Mouse (Mus musculus): ENCODE results near the gene 1700001O22Rik.

1700001O22Rik gene

DNA sequence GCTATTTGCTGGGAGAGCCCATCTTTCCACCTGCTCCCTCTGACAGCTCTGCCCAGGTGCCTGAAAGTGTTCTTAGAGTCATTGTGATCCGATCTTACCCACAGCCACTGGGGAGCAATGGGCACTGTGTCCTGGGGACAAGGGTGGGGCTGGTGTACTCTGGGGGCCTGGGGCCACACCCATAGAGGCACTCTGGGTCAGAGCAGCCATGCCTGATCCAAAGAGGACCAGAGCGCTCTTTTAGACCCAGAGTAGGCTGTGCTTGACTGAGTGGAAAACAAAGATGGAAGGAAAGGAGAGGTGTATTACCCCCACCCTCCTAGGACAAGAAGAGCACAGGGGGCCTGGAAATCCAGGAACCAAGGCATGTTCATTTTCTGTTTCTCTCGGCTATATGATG, at the start of gene 1700001O22Rik:
TSS of gene 1700001O22Rik (minus strand) at position 58 of the 400 bp plus-strand sequence.
- no peak for DNase-seq (ENCODE audit: low read depth, low spot score)

DNA sequence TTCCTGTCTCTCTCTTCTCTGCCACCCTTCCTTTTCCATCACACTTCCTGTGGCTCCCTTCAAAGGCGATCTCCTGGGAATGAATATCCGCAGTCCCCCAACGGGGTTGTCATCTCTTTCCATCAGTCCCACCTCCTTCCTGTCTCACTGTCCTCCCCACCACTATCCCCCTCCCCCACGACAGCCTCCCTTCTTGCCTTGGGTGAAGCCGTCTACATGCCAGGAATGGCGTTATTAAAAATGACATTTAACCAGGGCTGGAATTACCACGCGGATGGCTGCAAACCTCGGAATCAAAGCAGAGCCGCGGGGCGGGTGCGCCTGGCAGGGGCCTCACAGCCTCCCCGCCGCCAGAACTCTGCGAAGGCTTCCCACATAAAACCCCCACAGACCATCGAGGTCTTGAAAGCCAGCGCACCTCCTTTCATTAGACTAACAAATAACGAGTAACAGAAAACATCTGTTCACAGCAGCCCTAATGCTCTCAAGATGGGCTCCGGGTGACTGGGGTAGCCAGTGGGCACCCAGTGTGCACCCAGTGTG, 49.4 kb upstream of the 1700001O22Rik start:
- DNase-seq (ENCODE audit: low read depth, low spot score), result no peak

DNA sequence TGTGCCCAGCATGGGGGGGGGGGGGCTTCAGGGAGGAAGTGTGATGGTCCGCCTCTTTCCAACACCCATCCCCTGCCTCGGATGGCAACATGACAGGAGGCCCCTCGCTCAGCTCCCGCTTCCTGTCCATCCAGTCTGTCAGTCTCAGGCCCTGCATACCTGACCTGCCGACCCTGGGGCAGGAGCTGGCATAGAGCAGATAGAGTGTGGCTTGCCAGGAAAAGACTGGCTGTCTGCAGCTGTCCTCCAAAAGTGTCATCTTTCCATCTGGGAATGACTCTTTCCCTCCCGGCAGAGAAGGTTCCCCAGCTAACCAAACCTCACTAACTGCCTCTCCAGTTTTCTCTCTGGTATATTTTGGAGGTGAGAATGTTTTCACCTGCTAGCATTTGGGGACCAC, 47.1 kb upstream of the 1700001O22Rik start:
- DNase-seq (ENCODE audit: low read depth, low spot score), result no peak

DNA sequence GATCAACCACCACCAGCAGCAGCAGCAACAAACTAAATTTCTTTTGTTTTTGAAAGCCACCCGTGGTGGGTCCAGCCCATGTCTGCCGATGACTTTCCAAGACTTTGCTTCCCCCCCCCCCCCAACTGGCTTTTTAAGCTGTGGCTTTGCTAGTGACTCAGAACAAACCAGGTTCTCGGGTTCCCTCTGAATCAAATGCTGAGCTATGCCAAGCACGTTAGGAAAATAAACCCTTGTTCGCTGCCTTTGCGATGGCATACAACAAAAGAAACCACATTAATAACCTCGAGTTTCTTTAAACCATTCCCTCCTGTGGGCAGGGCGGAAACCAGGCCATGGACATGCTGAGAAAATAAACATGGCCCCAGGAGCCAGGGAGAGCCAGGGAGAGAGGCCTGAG, 44.7 kb upstream of the 1700001O22Rik start:
- DNase-seq (ENCODE audit: low read depth, low spot score), result no peak

DNA sequence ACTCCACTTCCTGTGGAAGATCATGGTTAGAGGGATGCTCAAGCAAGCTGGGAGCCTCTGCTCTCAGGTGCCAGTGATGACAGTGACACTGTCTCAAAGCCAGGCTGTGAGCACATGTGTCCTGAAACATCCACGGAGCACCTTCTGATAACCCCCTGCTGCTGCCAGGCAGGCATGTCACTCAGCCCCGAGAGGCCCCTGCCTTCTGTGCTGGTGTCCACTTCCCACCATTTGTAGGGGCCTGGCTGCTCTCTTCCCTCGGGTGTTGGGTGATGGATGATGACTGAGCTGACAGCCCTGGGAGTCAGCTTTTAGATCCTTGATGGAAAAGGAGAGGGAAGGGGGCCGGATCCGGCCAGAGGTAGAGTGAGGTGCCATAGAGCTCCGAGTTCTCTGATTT, 43.3 kb upstream of the 1700001O22Rik start:
- no peak for DNase-seq (ENCODE audit: low read depth, low spot score)

DNA sequence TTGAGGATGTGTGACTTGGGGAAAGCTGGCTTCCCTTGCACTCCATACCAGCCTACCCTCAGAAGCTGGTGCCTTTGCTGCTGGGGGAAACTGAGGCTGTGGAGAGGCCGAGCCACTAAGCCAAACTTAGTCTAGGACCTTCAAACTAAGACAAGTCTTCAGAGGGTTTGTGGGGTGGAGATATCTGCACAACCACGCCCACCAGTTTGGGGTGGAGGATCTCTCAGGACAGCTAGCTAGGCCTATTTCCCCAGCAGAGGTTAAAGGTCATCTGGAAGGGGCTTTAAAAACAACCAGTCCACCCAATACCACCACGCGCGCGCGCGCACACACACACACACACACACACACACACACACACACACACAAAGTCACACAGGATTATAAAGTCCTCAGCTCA, 42.8 kb upstream of the 1700001O22Rik start:
- DNase-seq (ENCODE audit: low read depth, low spot score), result peak; percentile 56

DNA sequence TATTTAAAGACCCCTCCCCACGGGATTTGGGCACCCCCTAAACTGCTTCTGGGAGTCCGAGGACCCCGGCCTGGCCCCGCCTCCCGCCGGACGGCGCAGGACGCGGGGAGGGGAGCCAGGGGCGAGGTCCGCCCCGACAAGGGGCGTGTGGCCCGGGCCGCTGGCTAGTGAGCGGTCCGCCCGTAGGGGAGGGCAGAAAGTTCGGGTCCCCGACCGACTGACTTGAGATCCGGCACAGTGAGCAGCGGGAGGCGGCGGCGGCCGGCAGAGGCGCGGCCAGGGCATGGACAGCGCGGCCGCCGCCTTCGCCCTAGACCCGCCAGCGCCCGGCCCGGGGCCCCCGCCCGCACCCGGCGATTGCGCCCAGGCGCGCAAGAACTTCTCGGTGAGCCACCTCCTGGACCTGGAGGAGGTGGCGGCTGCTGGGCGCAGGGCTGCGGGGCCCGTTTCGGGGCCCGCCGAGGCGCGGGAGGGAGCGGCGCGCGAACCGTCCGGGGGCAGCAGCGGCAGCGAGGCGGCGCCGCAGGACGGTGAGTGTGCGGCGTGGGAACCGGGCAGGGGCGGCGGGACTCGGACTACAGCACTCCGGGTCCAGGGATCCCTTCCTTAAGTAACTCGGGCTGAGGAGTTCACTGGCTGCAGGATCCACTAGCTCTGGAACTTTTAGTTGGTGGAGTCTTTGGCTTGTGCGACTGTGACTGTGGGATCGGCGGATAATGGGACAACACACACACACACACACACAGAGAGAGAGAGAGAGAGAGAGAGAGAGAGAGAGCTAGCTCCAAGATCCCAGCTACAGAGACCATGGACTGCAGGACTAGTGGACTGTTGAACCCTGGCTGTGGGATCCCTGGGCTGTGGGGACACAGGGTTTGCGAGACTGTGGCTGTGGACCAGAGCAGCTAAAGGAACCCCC, 42.0 kb upstream of the 1700001O22Rik start:
- DNase-seq (ENCODE audit: low read depth, low spot score), result no peak

GRCm38 (mm10) chr2:30842615-30843014, 39.2 kb upstream of the 1700001O22Rik start:
- DNase-seq (ENCODE audit: low read depth, low spot score), result no peak

DNA sequence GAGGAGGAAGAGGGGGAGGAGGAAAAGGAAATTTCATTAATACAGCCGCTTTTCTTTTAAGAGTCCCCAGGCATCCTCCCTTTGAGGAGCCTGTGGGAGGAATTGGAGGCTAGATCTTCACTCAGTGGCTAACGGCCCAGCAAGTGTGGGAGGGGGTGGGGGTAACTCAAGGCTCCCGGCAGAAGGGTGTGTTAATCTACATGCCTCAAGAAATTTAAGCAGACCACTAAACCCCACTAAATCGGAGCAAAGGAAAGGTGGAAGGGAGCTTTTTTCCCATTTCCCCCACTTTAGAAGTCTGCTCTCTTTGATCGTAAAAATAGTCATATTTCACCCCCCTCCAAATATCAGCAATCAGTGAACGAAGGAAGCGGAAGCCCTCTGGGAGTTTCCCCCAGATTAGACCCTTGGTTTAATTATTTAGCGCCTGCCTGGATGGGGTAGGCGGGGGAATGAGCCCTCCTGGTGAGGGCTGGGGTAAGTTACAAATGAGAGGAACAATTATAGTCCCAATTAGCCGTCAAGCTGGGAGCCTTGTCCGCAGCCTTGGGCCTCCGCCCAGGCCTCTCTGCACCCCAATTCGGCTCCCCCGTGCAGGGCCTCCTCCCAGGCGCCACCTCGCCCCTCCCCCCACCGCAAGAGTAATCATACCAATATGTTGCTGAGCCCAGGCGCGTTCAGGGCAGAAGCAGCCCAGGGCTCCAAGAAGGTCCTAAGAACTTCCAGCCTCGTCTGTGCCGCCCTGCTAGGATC, 33.0 kb upstream of the 1700001O22Rik start:
- DNase-seq (ENCODE audit: low read depth, low spot score), result no peak

DNA sequence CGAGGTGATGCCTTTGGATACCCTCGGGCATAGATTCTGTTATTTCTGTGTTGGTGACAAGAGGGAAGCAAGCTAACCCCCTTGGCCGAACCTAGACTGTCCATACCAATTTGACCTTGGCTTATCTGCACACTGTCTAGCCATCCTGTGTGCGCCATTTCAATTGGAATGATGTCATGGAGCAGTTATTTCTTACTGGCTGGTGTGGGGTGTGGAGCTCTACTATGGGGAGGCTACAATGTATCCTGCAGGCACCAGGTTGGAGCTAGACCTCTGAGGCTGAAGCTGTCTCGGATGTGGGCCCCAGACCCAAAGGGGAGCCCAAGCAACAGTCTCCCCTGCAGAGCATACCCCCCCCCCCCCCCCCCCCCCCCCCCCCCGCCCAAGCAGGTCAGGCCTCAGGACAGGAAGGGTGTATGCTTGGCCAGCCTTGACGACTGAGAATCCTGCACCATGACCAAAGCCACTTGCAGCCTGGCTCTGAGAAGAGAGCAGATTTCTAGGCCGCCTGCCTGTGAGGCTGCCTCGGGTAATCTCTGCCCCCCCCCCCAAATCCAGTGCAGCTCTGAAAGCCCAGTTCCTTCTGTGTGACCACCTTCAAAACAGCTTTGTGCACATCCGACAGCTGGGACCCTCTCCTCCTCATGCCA, 31.0 kb upstream of the 1700001O22Rik start, which contains the start of gene Prrx2:
TSS of gene Prrx2 (plus strand) at position 600 of the 650 bp plus-strand sequence.
- DNase-seq (ENCODE audit: low read depth, low spot score), result no peak

GRCm38 (mm10) chr2:30833644-30834043, 30.2 kb upstream of the 1700001O22Rik start:
- no peak for DNase-seq (ENCODE audit: low read depth, low spot score)

- DNase-seq (ENCODE audit: low read depth, low spot score), result no peak
Measured at GRCm38 (mm10) chr2:30830283-30830795, 26.9 kb upstream of the 1700001O22Rik start, which contains the start of gene Asb6. Gene Asb6 (minus strand): TSS chr2:30830333.

GRCm38 (mm10) chr2:30829315-30829714, 25.9 kb upstream of the 1700001O22Rik start:
- peak; percentile 92 for DNase-seq (ENCODE audit: low read depth, low spot score)

- peak; percentile 98 for DNase-seq (ENCODE audit: low read depth, low spot score)
Measured at GRCm38 (mm10) chr2:30827749-30828475, 24.5 kb upstream of the 1700001O22Rik start.

DNA sequence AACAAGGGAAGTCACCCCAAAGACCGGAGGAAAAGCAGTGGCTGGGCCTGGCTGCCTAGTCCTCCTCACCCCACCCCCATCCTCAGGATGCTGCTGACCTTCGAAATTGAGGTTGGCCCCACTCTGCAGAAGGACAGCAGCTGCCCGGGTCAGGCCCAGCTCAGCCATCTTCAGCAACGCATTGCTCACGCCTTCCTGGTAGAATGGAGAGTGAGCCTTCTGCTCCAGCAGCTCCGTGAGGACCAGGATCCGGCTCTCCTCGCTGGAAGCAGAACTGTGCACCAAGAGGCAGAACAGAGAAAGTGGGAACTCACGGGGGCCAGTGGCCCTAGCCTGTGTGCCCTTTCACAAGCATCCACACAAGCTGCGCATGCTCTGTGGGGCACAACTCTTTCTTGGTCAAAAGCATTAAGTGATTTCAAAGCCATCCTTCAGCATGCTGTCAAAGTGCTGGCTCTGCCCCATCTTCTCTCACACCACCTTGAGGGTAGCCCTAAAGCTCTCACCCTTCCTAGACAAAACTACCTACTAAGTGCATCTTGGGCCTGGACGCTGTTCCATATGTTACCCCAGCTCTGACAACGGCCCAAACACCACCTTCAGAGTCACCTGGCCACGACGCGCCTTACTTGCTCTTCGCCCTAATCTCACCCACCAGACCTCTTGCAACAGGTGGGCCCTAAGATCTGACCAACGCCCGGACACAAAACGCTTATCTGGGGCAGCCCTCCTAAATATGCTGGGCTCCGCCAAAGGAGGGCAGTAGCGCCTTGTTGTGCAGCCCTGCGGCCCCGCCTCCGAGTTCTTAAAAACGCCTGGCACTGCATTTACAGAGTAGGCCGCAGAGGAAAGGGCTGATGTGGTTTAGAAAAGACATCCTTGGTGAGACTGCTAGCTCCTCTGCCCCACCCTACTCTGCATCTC, 23.6 kb upstream of the 1700001O22Rik start:
- peak; percentile 74 for DNase-seq (ENCODE audit: low read depth, low spot score)

DNA sequence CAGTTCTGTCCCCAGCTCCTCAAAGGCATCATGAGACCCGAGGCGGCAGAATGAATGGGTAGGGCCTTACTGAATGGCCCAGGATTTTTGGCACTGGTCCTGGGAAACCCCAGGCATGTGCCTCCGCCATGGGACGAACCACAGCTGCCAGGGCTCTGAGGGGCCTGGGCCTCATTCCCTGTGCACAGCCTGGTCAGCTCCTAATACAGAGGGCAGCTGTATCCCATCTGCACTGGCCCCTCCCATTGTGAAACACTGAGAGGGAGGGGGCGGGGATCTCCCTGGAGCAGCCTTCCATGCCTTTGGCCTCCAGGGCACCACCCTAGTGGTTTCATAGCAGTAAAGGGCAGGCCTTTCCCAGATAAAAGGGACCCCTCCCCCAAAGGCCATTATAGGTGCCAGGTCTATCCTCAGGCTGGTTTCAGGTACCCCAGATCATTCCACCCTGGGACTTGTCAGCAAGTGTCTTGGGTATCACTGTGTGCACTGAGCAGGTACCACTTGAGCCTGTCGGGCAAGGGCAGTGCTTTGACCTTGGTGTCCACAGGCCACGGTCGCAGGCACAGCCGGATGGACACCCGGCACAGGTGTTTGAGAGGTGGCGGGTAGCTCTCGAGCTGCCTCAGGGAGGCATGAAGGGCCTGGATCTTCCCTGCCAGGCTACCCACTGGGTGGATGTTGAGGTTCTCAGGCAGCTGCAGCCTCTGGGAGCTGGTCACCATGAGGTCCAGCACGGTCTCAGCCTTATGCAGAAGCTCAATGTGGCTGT, 20.1 kb upstream of the 1700001O22Rik start:
- no peak for DNase-seq (ENCODE audit: low read depth, low spot score)

- no peak for DNase-seq (ENCODE audit: low read depth, low spot score)
Measured at GRCm38 (mm10) chr2:30822460-30822859, 19.0 kb upstream of the 1700001O22Rik start.

DNA sequence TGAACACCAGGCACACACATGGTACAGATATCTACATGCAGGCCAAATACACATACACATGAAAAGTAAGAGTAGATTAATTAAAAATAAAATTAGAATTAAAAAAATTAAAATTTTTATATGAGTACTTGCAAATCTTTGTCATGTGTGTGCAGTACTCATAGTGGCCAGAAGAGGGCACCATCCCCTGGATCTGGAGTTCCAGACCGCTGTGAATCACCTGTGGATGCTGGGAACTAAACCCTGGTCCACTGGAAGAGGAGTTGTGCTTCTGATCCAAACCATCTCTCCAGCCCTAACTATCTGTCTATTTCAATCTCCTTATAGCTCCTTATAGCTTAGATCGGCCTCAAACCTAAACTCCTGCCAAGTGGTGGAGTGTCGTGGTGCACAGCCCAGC, 17.6 kb upstream of the 1700001O22Rik start:
- peak; percentile 66 for DNase-seq (ENCODE audit: low read depth, low spot score)

- DNase-seq (ENCODE audit: low read depth, low spot score), result no peak
Measured at GRCm38 (mm10) chr2:30819873-30820272, 16.4 kb upstream of the 1700001O22Rik start.

Measured in ZHBTc4 (cell line).